8 mouse cellular contexts compared by ENCODE assay signal in the genomic region with DNA sequence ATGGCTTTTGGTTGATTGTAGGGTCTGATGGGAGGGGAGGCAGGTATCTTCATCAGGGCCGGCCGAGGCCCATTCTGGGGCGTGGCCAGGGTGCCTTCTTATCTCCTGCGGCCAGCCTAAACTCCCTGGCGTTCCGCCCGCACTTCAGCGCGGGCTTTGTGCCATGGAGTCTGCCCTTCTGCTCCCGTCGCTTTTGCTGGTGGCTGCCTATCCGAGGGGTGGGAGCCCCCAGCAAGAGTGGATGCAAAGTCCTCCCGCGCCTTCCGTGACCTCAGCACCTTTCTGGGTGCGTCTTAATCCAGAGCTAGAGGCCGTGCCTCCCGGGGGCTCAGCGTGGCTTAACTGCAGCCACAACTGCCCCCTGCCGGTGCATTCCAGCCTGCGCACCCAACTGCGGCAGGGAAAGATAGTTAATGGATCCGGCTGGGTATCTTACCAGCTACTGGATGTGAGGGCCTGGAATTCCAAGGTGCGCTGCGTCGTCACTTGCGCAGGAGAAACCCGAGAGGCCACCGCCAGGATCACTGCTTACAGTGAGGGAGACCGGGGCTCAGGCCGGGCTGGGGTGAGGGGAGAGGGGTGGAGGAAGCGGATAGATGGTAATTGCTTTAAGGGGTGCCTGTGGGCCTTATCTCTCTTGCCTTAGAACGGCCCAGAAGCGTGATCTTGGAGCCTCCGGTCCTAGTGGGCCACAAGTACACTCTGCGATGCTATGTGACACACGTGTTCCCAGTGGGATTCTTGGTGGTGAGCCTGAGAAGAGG. TPM values are rescaled to one million over a fixed set of nuclear protein-coding genes. Genes with fewer than 3 reads are reported as not detected.
A peak's percentile ranks its signal among the peaks of the same experiment; 100 is the strongest.
DNase-seq lines count a peak whose midpoint lies in the region; ATAC-seq and TF ChIP-seq lines count a peak whose summit lies in the region.

A gene (plus strand): TSS at position 83 of the 764 bp plus-strand sequence.

- peaks cover 47% of the 10 kb centered on the region for H3K27me3 ChIP-seq in midbrain, postnatal 0 days (ENCODE audit: insufficient read depth, low read length)
- H3K27me3 ChIP-seq in stomach, embryonic 14.5 days (ENCODE audit: control insufficient read depth, insufficient read depth, low read length): peaks cover 26% of the 10 kb centered on the region

- H3K9ac ChIP-seq in midbrain, postnatal 0 days (replicated peaks; ENCODE audit: low read length, poor library complexity, severe bottlenecking): no peak within 1 kb of the TSS
- no peak within 1 kb of the TSS; the same call in 1 of the 2 replicates for H3K9ac ChIP-seq in stomach, embryonic 14.5 days (replicated peaks; ENCODE audit: low read depth, low read length)

- peak within 1 kb of the TSS; percentile 44 for H3K4me2 ChIP-seq in midbrain, postnatal 0 days (ENCODE audit: low read depth, low read length, poor library complexity, severe bottlenecking)
- peak within 1 kb of the TSS; percentile 89 for H3K4me2 ChIP-seq in stomach, embryonic 14.5 days (replicated peaks; ENCODE audit: low read depth, low read length)

- peak; percentile 66 to 82 for DNase-seq in urinary bladder, adult 18-20 months (ENCODE audit: low spot score in 2 of 2)
- no peak for DNase-seq in urinary bladder, adult 2 months (ENCODE audit: low spot score)
- DNase-seq in embryo, embryonic 10.5 days (ENCODE audit: low spot score): peak; percentile 89
- peak; percentile 99 for DNase-seq in heart, adult 11 months
- DNase-seq in kidney, adult 18-20 months: peak; percentile 88
- DNase-seq in liver: peak; percentile 95
- DNase-seq in midbrain, postnatal 0 days (ENCODE audit: low spot score): peak; percentile 46

- WGBS in midbrain, postnatal 0 days: 2% methylated on average over 37 of the region's 37 CpGs
- 3% methylated on average over 37 of the region's 37 CpGs for WGBS in stomach, embryonic 14.5 days

- peaks cover 18% of the 10 kb centered on the region; the same call in 1 of the 2 replicates for H3K4me1 ChIP-seq in midbrain, postnatal 0 days (ENCODE audit: insufficient read depth, low read length)
- peaks cover 26% of the 10 kb centered on the region for H3K4me1 ChIP-seq in stomach, embryonic 14.5 days (ENCODE audit: control insufficient read depth, insufficient read depth, low read length)

- H3K36me3 ChIP-seq in midbrain, postnatal 0 days (ENCODE audit: insufficient read depth, low read length): no peaks in the 10 kb centered on the region
- H3K36me3 ChIP-seq in stomach, embryonic 14.5 days (ENCODE audit: control insufficient read depth, insufficient read depth, low read length): no peaks in the 10 kb centered on the region

- no peaks in the 10 kb centered on the region for H3K9me3 ChIP-seq in midbrain, postnatal 0 days (ENCODE audit: low read length)
- H3K9me3 ChIP-seq in stomach, embryonic 14.5 days (ENCODE audit: control insufficient read depth, low read depth, low read length): no peaks in the 10 kb centered on the region

- peak; percentile 81 for TF ChIP-seq CTCF in midbrain, postnatal 0 days (IDR thresholded peaks at IDR 0.05)

- peak within 1 kb of the TSS; percentile 20; the same call in 1 of the 2 replicates for H3K4me3 ChIP-seq in midbrain, postnatal 0 days (ENCODE audit: low read depth, low read length)
- H3K4me3 ChIP-seq in stomach, embryonic 14.5 days (ENCODE audit: low read depth, low read length): peak within 1 kb of the TSS; percentile 24

- H3K27ac ChIP-seq in midbrain, postnatal 0 days (ENCODE audit: low read depth, low read length): no peak within 1 kb of the TSS
- H3K27ac ChIP-seq in stomach, embryonic 14.5 days (ENCODE audit: low read length): no peak within 1 kb of the TSS

- ATAC-seq in midbrain, postnatal 0 days (ENCODE audit: low FRiP score): no peak
- ATAC-seq in stomach, embryonic 14.5 days (ENCODE audit: insufficient number of reproducible peaks, insufficient read depth, low FRiP score, low read depth): peak; percentile 21

RNA-seq across cellular contexts. Expression of the gene that starts here (rescaled TPM):
- polyA plus RNA-seq in urinary bladder, adult 2 months (2012; rRNA removed): 1.1 and 1.5 TPM in 2 replicates
- not detected in 2 replicates for total RNA-seq in midbrain, postnatal 0 days (2014; rRNA removed)
- polyA plus RNA-seq in midbrain, postnatal 0 days (2015; fragmentation: Nextera tagmentation; extraction: Ambion mirVana): 0.30 TPM in 1 of 2 replicates, not detected in the other
- polyA plus RNA-seq in stomach, embryonic 14.5 days (2014; fragmentation: Nextera tagmentation; extraction: Ambion mirVana): 0.84 and 1.0 TPM in 2 replicates

Comparison
In these comparisons a context has a peak if more than half of its experiments do, and no peak if none do; other contexts are left out.
1. Peak in DNase-seq, H3K4me3 ChIP-seq and H3K4me2 ChIP-seq in midbrain, postnatal 0 days; RNA of the gene not detected or under 1 TPM.